In the genomic region with DNA sequence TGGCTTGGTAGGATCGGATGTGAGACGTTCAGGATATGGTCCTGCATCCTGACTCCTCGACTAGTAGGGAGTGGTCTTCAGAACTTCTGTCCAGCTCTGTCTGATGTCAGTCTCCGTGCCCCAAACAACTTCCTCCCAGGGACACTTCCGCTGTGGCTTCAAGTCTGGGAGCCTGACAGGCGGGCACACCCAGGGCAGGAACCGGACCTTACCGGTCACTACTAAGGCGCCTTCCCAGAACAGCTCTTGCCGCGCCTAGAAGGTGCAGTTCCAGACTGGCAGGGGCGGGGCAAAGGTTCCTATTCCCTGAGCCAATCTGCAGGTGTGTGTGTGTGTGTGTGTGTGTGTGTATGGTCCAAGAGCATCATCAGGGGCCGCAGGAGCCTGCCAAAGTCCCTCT, we compare ENCODE assay signal across 23 mouse cellular contexts. TPM values are rescaled to one million over a fixed set of nuclear protein-coding genes. Genes with fewer than 3 reads are reported as not detected.
DNase-seq lines count a peak whose midpoint lies in the region; ATAC-seq and TF ChIP-seq lines count a peak whose summit lies in the region.
"Had no signal": no experiment of that assay in that cellular context is flagged by ENCODE, and none has a peak within 500 bp of the region (broad histone marks: within the 10 kb centered on the region; RNA-seq: fewer than 3 reads in every experiment).

No protein-coding gene starts in this region.

- no peaks in the 10 kb centered on the region for H3K4me1 ChIP-seq in liver, embryonic 12.5 days
- H3K4me1 ChIP-seq in liver, postnatal 0 days (ENCODE audit: insufficient read depth) = no peaks in the 10 kb centered on the region
- no peaks in the 10 kb centered on the region for H3K4me1 ChIP-seq in bone marrow, adult 2 months (ENCODE audit: control insufficient read depth, insufficient read depth, low read length)
- H3K4me1 ChIP-seq in stomach, embryonic 16.5 days (ENCODE audit: control insufficient read depth, insufficient read depth, low read length) = peaks cover 5% of the 10 kb centered on the region; the same call in 1 of the 2 replicates
- H3K4me1 ChIP-seq: forebrain, embryonic 12.5 days; midbrain, embryonic 10.5 days; neural tube, embryonic 12.5 days had no signal

- no peak for TF ChIP-seq EP300 in liver, postnatal 0 days (IDR thresholded peaks at IDR 0.05; ENCODE audit: low read depth)

- no peak for DNase-seq in liver, postnatal 0 days
- DNase-seq in large intestine, adult 2 months (ENCODE audit: low read depth, low spot score) = peak; percentile 75
- DNase-seq in left cerebral cortex, postnatal 14 days (ENCODE audit: low spot score in 2 of 2) = no peak
- no peak for DNase-seq in adrenal gland, adult 18-20 months (ENCODE audit: low spot score in 2 of 2)
- DNase-seq: cerebellum, postnatal 14 days; gastrocnemius, postnatal 25 days; kidney, adult 18-20 months; kidney, postnatal 25 days; liver; lung, embryonic 14.5 days had no signal

- TF ChIP-seq POLR2A in bone marrow, adult 2 months (IDR thresholded peaks at IDR 0.05; ENCODE audit: borderline replicate concordance, control insufficient read depth, low read depth, low read length) = no peak

- no peak overlapping the region for H3K27ac ChIP-seq in liver, embryonic 12.5 days
- no peak overlapping the region for H3K27ac ChIP-seq in liver, postnatal 0 days (ENCODE audit: low read depth)
- H3K27ac ChIP-seq in bone marrow, adult 2 months (ENCODE audit: control insufficient read depth, insufficient read depth, low read depth, low read length, poor library complexity) = no peak overlapping the region
- peak overlapping the region; percentile 42; the same call in 1 of the 2 replicates for H3K27ac ChIP-seq in stomach, embryonic 16.5 days (ENCODE audit: low read length)
- H3K27ac ChIP-seq: forebrain, embryonic 12.5 days; hindbrain, embryonic 14.5 days; midbrain, embryonic 10.5 days; neural tube, embryonic 12.5 days had no signal

- no peaks in the 10 kb centered on the region for H3K36me3 ChIP-seq in liver, embryonic 12.5 days
- H3K36me3 ChIP-seq in liver, postnatal 0 days (replicated peaks; ENCODE audit: insufficient read depth, low read length) = no peaks in the 10 kb centered on the region
- no peaks in the 10 kb centered on the region for H3K36me3 ChIP-seq in stomach, embryonic 16.5 days (ENCODE audit: control insufficient read depth, insufficient read depth, low read length)
- H3K36me3 ChIP-seq: forebrain, embryonic 12.5 days; midbrain, embryonic 10.5 days; neural tube, embryonic 12.5 days had no signal

- no peak overlapping the region for H3K9ac ChIP-seq in liver, embryonic 12.5 days
- no peak overlapping the region for H3K9ac ChIP-seq in liver, postnatal 0 days (replicated peaks)
- H3K9ac ChIP-seq in stomach, embryonic 16.5 days (ENCODE audit: low read length) = peak overlapping the region; percentile 35; the same call in 1 of the 2 replicates
- H3K9ac ChIP-seq: forebrain, embryonic 12.5 days; hindbrain, embryonic 14.5 days; lung, embryonic 14.5 days; neural tube, embryonic 12.5 days had no signal

- WGBS in liver, embryonic 12.5 days (ENCODE audit: insufficient replicate concordance) = 37% methylated on average over 13 of the region's 13 CpGs
- WGBS in liver, postnatal 0 days (ENCODE audit: insufficient replicate concordance) = 47% methylated on average over 13 of the region's 13 CpGs
- 42% methylated on average over 13 of the region's 13 CpGs for WGBS in bone marrow, adult 2 months
- 31% methylated on average over 13 of the region's 13 CpGs for WGBS in large intestine, adult 2 months
- WGBS in stomach, embryonic 16.5 days = 66% methylated on average over 13 of the region's 13 CpGs

- TF ChIP-seq CTCF in liver, postnatal 0 days (IDR thresholded peaks at IDR 0.05; ENCODE audit: low read depth) = no peak
- TF ChIP-seq CTCF in bone marrow, adult 2 months (IDR thresholded peaks at IDR 0.05; ENCODE audit: control insufficient read depth, insufficient read depth, low read length) = no peak

- 0 out of 2 replicates have a peak, but pooled peaks have one; percentile 24 for ATAC-seq in liver, embryonic 12.5 days
- no peak; the same call in 1 of the 2 replicates for ATAC-seq in liver, postnatal 0 days
- ATAC-seq in stomach, embryonic 16.5 days (ENCODE audit: insufficient read depth, low FRiP score) = peak; percentile 81
- ATAC-seq: activated CD4-positive, CD25-positive, alpha-beta regulatory T cell, adult 4 months had no signal

- intact Hi-C loops in left cerebral cortex, postnatal 14 days (cut with DNase I) = no loop called here

- no peaks in the 10 kb centered on the region for H3K9me3 ChIP-seq in liver, embryonic 12.5 days (replicated peaks)
- no peaks in the 10 kb centered on the region for H3K9me3 ChIP-seq in liver, postnatal 0 days (ENCODE audit: low read length)
- no peaks in the 10 kb centered on the region for H3K9me3 ChIP-seq in stomach, embryonic 16.5 days (replicated peaks; ENCODE audit: control insufficient read depth, low read length)
- H3K9me3 ChIP-seq: forebrain, embryonic 12.5 days; midbrain, embryonic 10.5 days had no signal

- H3K27me3 ChIP-seq in liver, embryonic 12.5 days (replicated peaks) = no peaks in the 10 kb centered on the region
- H3K27me3 ChIP-seq in liver, postnatal 0 days (ENCODE audit: insufficient read depth, low read length) = no peaks in the 10 kb centered on the region
- H3K27me3 ChIP-seq in stomach, embryonic 16.5 days (ENCODE audit: control insufficient read depth, insufficient read depth, low read length) = no peaks in the 10 kb centered on the region
- H3K27me3 ChIP-seq: forebrain, embryonic 12.5 days; neural tube, embryonic 12.5 days had no signal

- no peak overlapping the region for H3K4me3 ChIP-seq in liver, embryonic 12.5 days
- no peak overlapping the region for H3K4me3 ChIP-seq in liver, postnatal 0 days (ENCODE audit: low read depth, low read length)
- peak overlapping the region; percentile 0 for H3K4me3 ChIP-seq in bone marrow, adult 2 months (replicated peaks; ENCODE audit: control insufficient read depth, low read depth, low read length)
- H3K4me3 ChIP-seq in stomach, embryonic 16.5 days (replicated peaks; ENCODE audit: low read length) = no peak overlapping the region
- H3K4me3 ChIP-seq: forebrain, embryonic 12.5 days; midbrain, embryonic 10.5 days; neural tube, embryonic 12.5 days had no signal

- no peak overlapping the region for H3K4me2 ChIP-seq in liver, embryonic 12.5 days
- no peak overlapping the region for H3K4me2 ChIP-seq in liver, postnatal 0 days (ENCODE audit: low read depth, low read length)
- H3K4me2 ChIP-seq in stomach, embryonic 16.5 days (ENCODE audit: low read depth, low read length) = no peak overlapping the region
- H3K4me2 ChIP-seq: forebrain, embryonic 12.5 days; heart, embryonic 11.5 days; hindbrain, embryonic 14.5 days; lung, embryonic 14.5 days; neural tube, embryonic 12.5 days had no signal

RNA-seq across cellular contexts. Expression of gene Prss27, which starts 0.6 kb away (rescaled TPM):
- not detected in 2 replicates for polyA plus RNA-seq in liver, embryonic 12.5 days (2016; fragmentation: Nextera tagmentation; extraction: Ambion mirVana)
- polyA plus RNA-seq in liver, postnatal 0 days (2015; fragmentation: Nextera tagmentation; extraction: Ambion mirVana) = not detected in 2 replicates
- polyA plus RNA-seq in bone marrow, adult 2 months (2011; ENCODE audit: insufficient read depth, insufficient read length, low replicate concordance, missing spikeins) = not detected in 2 replicates
- 11.1 and 22.9 TPM in 2 replicates for polyA plus RNA-seq in large intestine, adult 2 months (2012; rRNA removed)
- 19.0 and 30.0 TPM in 2 replicates for polyA plus RNA-seq in stomach, embryonic 16.5 days (2015; fragmentation: Nextera tagmentation; extraction: Ambion mirVana)
- total RNA-seq in left cerebral cortex, postnatal 14 days (2021) = not detected
- 1 to 10 TPM in 1 of 2 experiments, under 1 TPM in 1; 0.23 to 1.3 TPM for total RNA-seq in adrenal gland, adult 18-20 months (2021)
- total RNA-seq: gastrocnemius, postnatal 25 days; heart, postnatal 25 days; layer of hippocampus, postnatal 10 days; left cerebral cortex, postnatal 25 days had no signal
- polyA plus RNA-seq: activated CD4-positive, CD25-positive, alpha-beta regulatory T cell, adult 4 months; midbrain, embryonic 10.5 days had no signal

RNA-seq across cellular contexts. Expression of gene Kctd5, which starts 35.9 kb away (rescaled TPM):
- polyA plus RNA-seq in liver, embryonic 12.5 days (2016; fragmentation: Nextera tagmentation; extraction: Ambion mirVana) = 27.7 and 29.1 TPM in 2 replicates
- 6.8 and 7.7 TPM in 2 replicates for polyA plus RNA-seq in liver, postnatal 0 days (2015; fragmentation: Nextera tagmentation; extraction: Ambion mirVana)
- polyA plus RNA-seq in bone marrow, adult 2 months (2011; ENCODE audit: insufficient read depth, insufficient read length, low replicate concordance, missing spikeins) = 11.4 and 13.6 TPM in 2 replicates
- polyA plus RNA-seq in large intestine, adult 2 months (2012; rRNA removed) = 83.5 and 85.7 TPM in 2 replicates
- 54.8 and 56.2 TPM in 2 replicates for polyA plus RNA-seq in stomach, embryonic 16.5 days (2015; fragmentation: Nextera tagmentation; extraction: Ambion mirVana)
- total RNA-seq in left cerebral cortex, postnatal 14 days (2021) = 10 to 100 TPM; 37.6 to 48.3 TPM
- 10 to 100 TPM; 11.1 to 12.2 TPM for total RNA-seq in adrenal gland, adult 18-20 months (2021)

RNA-seq across cellular contexts. Expression of gene Prss22, which starts 39.5 kb away (rescaled TPM):
- not detected in 2 replicates for polyA plus RNA-seq in liver, embryonic 12.5 days (2016; fragmentation: Nextera tagmentation; extraction: Ambion mirVana)
- polyA plus RNA-seq in liver, postnatal 0 days (2015; fragmentation: Nextera tagmentation; extraction: Ambion mirVana) = not detected in 2 replicates
- polyA plus RNA-seq in bone marrow, adult 2 months (2011; ENCODE audit: insufficient read depth, insufficient read length, low replicate concordance, missing spikeins) = not detected in 2 replicates
- polyA plus RNA-seq in large intestine, adult 2 months (2012; rRNA removed) = 0.11 and 0.16 TPM in 2 replicates
- 4.2 and 6.7 TPM in 2 replicates for polyA plus RNA-seq in stomach, embryonic 16.5 days (2015; fragmentation: Nextera tagmentation; extraction: Ambion mirVana)
- 1 to 10 TPM; 1.8 to 2.2 TPM for total RNA-seq in left cerebral cortex, postnatal 14 days (2021)
- not detected for total RNA-seq in adrenal gland, adult 18-20 months (2021)
- total RNA-seq: adrenal gland, postnatal 36 days; gastrocnemius, postnatal 25 days; heart, postnatal 25 days; layer of hippocampus, postnatal 10 days had no signal
- polyA plus RNA-seq: activated CD4-positive, CD25-positive, alpha-beta regulatory T cell, adult 4 months; heart, embryonic 11.5 days; hindbrain, embryonic 14.5 days had no signal

RNA-seq across cellular contexts. Expression of gene Prss30, which starts 57.0 kb away (rescaled TPM):
- not detected in 2 replicates for polyA plus RNA-seq in liver, embryonic 12.5 days (2016; fragmentation: Nextera tagmentation; extraction: Ambion mirVana)
- polyA plus RNA-seq in liver, postnatal 0 days (2015; fragmentation: Nextera tagmentation; extraction: Ambion mirVana) = 0.09 and 0.14 TPM in 2 replicates
- 6.8 TPM in 1 of 2 replicates, not detected in the other for polyA plus RNA-seq in bone marrow, adult 2 months (2011; ENCODE audit: insufficient read depth, insufficient read length, low replicate concordance, missing spikeins)
- polyA plus RNA-seq in large intestine, adult 2 months (2012; rRNA removed) = 291 and 302 TPM in 2 replicates
- polyA plus RNA-seq in stomach, embryonic 16.5 days (2015; fragmentation: Nextera tagmentation; extraction: Ambion mirVana) = 0.18 and 0.21 TPM in 2 replicates
- under 1 TPM; 0.48 to 0.93 TPM for total RNA-seq in left cerebral cortex, postnatal 14 days (2021)
- under 1 TPM in 1 of 2 experiments, not detected in 1; 0.64 TPM for total RNA-seq in adrenal gland, adult 18-20 months (2021)
- total RNA-seq: gastrocnemius, postnatal 25 days; heart, postnatal 25 days had no signal
- polyA plus RNA-seq: forebrain, embryonic 12.5 days; heart, embryonic 11.5 days; hindbrain, embryonic 14.5 days; midbrain, embryonic 10.5 days; neural tube, embryonic 12.5 days had no signal
